Mouse (Mus musculus) frontal cortex, adult 2 months (tissue): Measurements from ENCODE around the gene 2410131K14Rik. TPM values are rescaled to one million over a fixed set of nuclear protein-coding genes. Genes with fewer than 3 reads are reported as not detected.

ENCODE experiments used
- DNase-seq, 2 experiments: peaks; one replicate each; pipeline ENCODE4 v3.0.0; 2022; ENCODE audit warnings: low spot score in 1 of 2; ENCODE audit errors: extremely low spot score in 1 of 2
- polyA plus RNA-seq: library from polyadenylated mRNA; depleted of rRNA; stranded (reverse); fragments of >200 nt; gene quantifications from 2 replicates; pipeline ENCODE4 v1.2.3, GENCODE M21; 2012; rRNA removed

Gene 2410131K14Rik
- polyA plus RNA-seq, 1 experiment, result 14.4 TPM

DNA sequence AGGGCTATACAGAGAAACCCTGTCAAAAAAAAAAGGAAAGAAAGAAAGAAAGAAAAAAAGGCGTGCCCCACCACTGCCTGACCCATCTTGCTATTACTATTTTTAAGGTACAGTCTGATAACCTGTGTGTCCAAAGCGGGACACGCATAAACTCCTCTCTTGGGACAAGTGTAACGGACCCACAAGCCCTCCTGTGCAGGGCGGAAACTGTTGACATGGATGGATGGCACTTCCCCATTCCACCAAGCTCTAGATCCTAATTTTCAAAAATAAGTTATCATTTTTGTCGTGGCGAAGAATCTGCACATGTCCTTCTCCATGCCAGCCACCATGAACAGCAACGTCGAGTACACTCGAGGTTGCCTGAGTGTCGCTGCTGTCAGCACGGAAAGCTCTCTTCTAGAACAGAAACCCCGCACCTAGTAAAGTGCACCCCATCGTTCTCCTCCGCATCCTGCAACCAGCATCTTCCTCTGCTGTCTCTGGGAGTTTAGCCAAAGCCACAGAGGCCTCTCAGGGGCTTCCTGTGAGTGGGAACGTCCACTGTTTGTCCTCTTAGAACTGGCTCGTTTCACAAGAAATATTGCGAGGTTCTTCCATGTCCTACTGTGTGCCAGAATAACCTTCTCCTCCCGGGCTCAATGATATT is 60.1 kb downstream of the 2410131K14Rik start:
- DNase-seq, result no peak

DNA sequence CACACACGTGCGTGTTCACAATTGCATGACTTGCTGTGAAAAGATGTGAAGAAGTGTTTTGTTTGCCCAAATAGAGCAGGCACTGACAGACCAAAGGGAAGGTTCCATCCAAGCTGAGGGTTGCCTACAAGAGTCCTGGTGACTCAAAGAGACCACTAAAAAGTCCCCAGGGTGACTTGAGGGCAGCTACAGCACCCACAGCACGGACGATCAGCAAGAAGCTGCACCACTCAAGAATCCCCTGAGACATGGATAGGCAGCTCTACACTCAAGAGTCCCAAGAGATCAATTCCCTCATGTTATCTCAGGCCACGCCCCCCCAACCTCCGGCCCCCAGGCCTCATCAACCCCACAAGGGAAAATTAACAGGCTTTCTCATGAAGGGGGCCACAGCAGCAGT is 65.4 kb downstream of the 2410131K14Rik start:
- DNase-seq, result no peak

DNA sequence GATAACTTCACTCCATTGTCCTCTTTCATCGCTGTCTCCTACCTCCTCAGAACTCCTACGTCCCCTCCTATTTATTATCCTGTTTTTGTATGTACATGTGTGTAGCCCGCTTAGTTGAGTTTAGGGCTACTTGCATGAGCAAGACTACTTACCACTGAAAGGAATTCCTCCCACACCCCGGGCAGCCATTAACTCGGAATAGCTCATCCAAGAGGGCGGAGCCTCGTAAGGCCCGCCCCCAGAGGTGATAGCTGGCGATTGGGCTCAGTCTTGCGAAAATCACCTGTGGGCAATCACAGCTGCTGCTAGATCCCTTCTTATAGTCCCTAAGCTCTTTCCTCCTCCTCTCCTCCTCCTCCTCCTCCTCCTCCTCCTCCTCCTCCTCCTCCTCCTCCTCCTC is 66.2 kb downstream of the 2410131K14Rik start:
- no peak for DNase-seq

GRCm38 (mm10) chr5:118313766-118314165 is 68.7 kb downstream of the 2410131K14Rik start:
- DNase-seq, result no peak

Other genes with a start within 250 kb of the 2410131K14Rik start
- 56.2 and 60.6 TPM in 2 replicates for gene Tesc, start 217.5 kb upstream of the 2410131K14Rik start, polyA plus RNA-seq
- gene Fbxw8, start 89.8 kb upstream of the 2410131K14Rik start, polyA plus RNA-seq, result 29.2 and 30.2 TPM in 2 replicates
- gene Hrk, start 80.6 kb upstream of the 2410131K14Rik start, polyA plus RNA-seq, result 17.0 and 22.1 TPM in 2 replicates
- gene Rnft2, start 111 bp upstream of the 2410131K14Rik start, polyA plus RNA-seq, result 58.6 and 59.2 TPM in 2 replicates